Mouse (Mus musculus) erythroblast, embryonic 14.5 days (primary cell): ENCODE data around the gene Kcne2.

Source experiments
- GATA1 ChIP-seq: IDR thresholded peaks from 2 replicates; pipeline ENCODE4 v1.6.1; 2012; ENCODE audit warnings: low read length, inconsistent platforms, mixed read lengths
- TAL1 ChIP-seq: IDR thresholded peaks from 3 replicates; pipeline ENCODE4 v1.6.1; 2012; ENCODE audit warnings: low read length, inconsistent platforms, mixed read lengths

GRCm38 (mm10) chr16:92290045-92290444, 2.1 kb upstream of the Kcne2 start:
- no peak for TF ChIP-seq TAL1
- TF ChIP-seq GATA1 = no peak
